Mouse (Mus musculus): ENCODE measurements at regions not wholly inside any gene's neighbourhood (a gene's known extent, or its start where the extent isn't known, plus 50 kb on each side); places are given as distances from the start of the nearest gene placed in this dataset.

- TF ChIP-seq CTCF (IDR thresholded peaks at IDR 0.05; ENCODE audit: low read depth, low read length) (peak; percentile 61; the same call in 1 of the 2 replicates), POLR2A (IDR thresholded peaks at IDR 0.05; ENCODE audit: extremely low read depth, insufficient read depth, low read length) (no peak)
These were observed 346.5 kb downstream of the Glrx3 start for GRCm38 (mm10) chr7:137783954-137784353.
